Mouse (Mus musculus) kidney, embryonic 15.5 days (tissue): Measurements from ENCODE around the gene Syt9. TPM values are rescaled to one million over a fixed set of nuclear protein-coding genes. Genes with fewer than 3 reads are reported as not detected.

Source experiments
- ATAC-seq: fragments of 200-750 bp; cut with Nextera tagmentation; replicated peaks from 2 replicates; pipeline ENCODE4 v1.8.0; 2017; ENCODE audit warnings: moderate TSS enrichment; ENCODE audit not compliant: low FRiP score
- H3K27ac ChIP-seq: fragments of 300-500 bp; sonication (generic); 2 replicates; pipeline ENCODE4 v1.5.1; 2015; ENCODE audit warnings: mild to moderate bottlenecking, inconsistent platforms
- H3K27me3 ChIP-seq: fragments of 300-500 bp; sonication (generic); 2 replicates; pipeline ENCODE4 v1.6.1; 2015; ENCODE audit warnings: inconsistent platforms
- H3K36me3 ChIP-seq: fragments of 300-500 bp; sonication (generic); 2 replicates; pipeline ENCODE4 v1.6.1; 2015; ENCODE audit warnings: inconsistent platforms
- H3K4me1 ChIP-seq: fragments of 300-500 bp; sonication (generic); 2 replicates; pipeline ENCODE4 v1.6.1; 2015; ENCODE audit warnings: inconsistent platforms
- H3K4me2 ChIP-seq: fragments of 300-500 bp; sonication (generic); 2 replicates; pipeline ENCODE4 v1.6.1; 2015; ENCODE audit warnings: moderate library complexity, mild to moderate bottlenecking, inconsistent platforms
- H3K4me3 ChIP-seq: fragments of 300-500 bp; sonication (generic); replicated peaks from 2 replicates; pipeline ENCODE4 v1.5.1; 2015; ENCODE audit warnings: mild to moderate bottlenecking, inconsistent platforms
- H3K9ac ChIP-seq: fragments of 300-500 bp; sonication (generic); 2 replicates; pipeline ENCODE4 v1.6.1; 2015; ENCODE audit warnings: mild to moderate bottlenecking, inconsistent platforms
- H3K9me3 ChIP-seq: fragments of 300-500 bp; sonication (generic); replicated peaks from 2 replicates; pipeline ENCODE4 v1.6.1; 2016; ENCODE audit warnings: inconsistent platforms
- WGBS: fragments of 180-500 bp; shearing (Covaris S2); methylation state at CpG from one replicate; pipeline ENCODE4 v1.1.7; 2015; ENCODE audit warnings: mixed read lengths; 5-methylcytosine and 5-hydroxymethylcytosine counted together
- polyA plus RNA-seq: library from polyadenylated mRNA; unstranded; fragments of >200 nt; fragmentation: Nextera tagmentation; extraction: Ambion mirVana; gene quantifications from 2 replicates; pipeline ENCODE4 v1.2.1, GENCODE M21; 2015

The Syt9 gene
- 4.9 and 5.2 TPM in 2 replicates for polyA plus RNA-seq

DNA sequence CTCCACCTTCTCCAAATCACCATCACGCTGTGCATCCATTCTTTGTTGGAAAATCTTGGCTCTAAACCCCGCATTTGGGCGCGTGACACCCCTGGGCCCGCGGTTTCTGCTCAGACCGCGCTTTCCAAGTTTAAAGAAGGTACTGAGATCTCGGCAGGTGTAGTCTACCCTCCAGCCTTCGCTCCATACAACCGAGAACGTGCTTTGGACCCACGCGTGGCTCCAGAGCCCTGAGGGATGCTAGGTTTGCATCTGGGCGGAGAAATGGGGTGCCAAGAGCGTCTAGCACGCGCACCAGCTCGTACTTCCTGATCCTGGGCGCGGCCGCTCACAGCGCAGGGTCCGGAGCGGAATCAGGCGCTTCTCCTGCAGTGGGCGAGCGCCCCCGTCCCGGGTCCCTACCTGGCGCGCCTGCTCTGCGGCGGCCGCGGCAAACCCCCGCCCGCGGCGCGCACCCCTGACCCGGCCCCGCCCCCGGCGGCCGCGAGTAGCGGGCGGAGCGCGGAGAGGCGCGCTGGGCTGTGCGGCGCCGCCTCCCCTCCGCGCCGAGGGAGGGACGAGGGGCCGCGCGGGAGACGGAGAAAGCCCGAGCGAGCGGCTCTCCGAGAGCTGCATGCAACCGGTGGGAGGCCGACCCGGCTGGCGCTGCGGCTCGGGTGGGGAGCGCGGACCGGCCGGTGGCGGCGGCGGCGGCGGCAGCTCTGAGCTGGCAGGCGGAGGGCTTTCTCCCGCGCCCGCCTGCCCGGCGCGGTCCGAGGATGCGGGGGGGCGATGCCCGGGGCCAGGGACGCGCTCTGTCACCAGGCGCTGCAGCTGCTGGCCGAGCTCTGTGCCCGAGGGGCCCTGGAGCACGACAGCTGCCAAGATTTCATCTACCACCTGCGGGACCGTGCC lies at the start of gene Syt9:
TSS of gene Syt9 (plus strand) at position 497 of the 894 bp plus-strand sequence.
- H3K27ac ChIP-seq: no peak within 1 kb of the TSS
- H3K27me3 ChIP-seq: peaks cover 66% of the 10 kb centered on the region
- H3K9ac ChIP-seq: peak within 1 kb of the TSS; percentile 44
- no peaks in the 10 kb centered on the region for H3K36me3 ChIP-seq
- ATAC-seq: peak; percentile 95
- H3K9me3 ChIP-seq: no peaks in the 10 kb centered on the region
- peak within 1 kb of the TSS; percentile 70 for H3K4me3 ChIP-seq
- peak within 1 kb of the TSS; percentile 97 for H3K4me2 ChIP-seq
- H3K4me1 ChIP-seq: peaks cover 13% of the 10 kb centered on the region
- WGBS: under 1% methylated on average over 85 of the region's 102 CpGs

DNA sequence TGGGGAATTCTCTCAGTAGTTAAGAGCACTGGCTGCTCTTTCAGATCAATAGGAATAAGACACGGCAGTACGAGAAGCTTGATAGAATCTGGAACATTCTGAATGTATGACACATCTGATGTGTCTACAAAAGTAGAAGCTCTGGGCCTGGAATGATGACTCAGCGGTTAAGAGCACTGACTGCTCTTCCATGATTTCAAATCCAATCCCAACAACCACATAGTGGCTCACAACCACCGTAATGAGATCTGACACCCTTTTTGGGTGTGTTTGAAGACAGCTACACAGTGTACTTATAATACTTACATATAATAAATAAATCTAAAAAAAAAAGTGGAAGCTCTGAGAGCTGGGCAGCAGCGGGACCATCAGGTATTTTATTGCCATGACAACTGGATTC lies 31.5 kb upstream of the Syt9 start:
- ATAC-seq: no peak
- no peak overlapping the region for H3K4me3 ChIP-seq
- no peaks in the 10 kb centered on the region for H3K27me3 ChIP-seq
- WGBS: 91% methylated on average over 5 of the region's 5 CpGs
- H3K4me1 ChIP-seq: no peaks in the 10 kb centered on the region
- no peak overlapping the region for H3K27ac ChIP-seq
- no peaks in the 10 kb centered on the region for H3K36me3 ChIP-seq
- no peak overlapping the region for H3K4me2 ChIP-seq
- no peaks in the 10 kb centered on the region for H3K9me3 ChIP-seq
- no peak overlapping the region for H3K9ac ChIP-seq

GRCm38 (mm10) chr7:107339560-107340057 lies 30.9 kb upstream of the Syt9 start:
- H3K4me3 ChIP-seq: no peak overlapping the region
- 0 out of 2 replicates have a peak, but pooled peaks have one; percentile 25 for ATAC-seq
- H3K4me1 ChIP-seq: no peaks in the 10 kb centered on the region
- no peaks in the 10 kb centered on the region for H3K36me3 ChIP-seq
- no peak overlapping the region for H3K27ac ChIP-seq
- H3K4me2 ChIP-seq: no peak overlapping the region
- H3K9ac ChIP-seq: no peak overlapping the region
- no peaks in the 10 kb centered on the region for H3K27me3 ChIP-seq
- WGBS: 33% methylated on average over 3 of the region's 3 CpGs
- no peaks in the 10 kb centered on the region for H3K9me3 ChIP-seq

- Histone ChIP-seq H3K27ac (no peak overlapping the region), H3K9me3 (no peaks in the 10 kb centered on the region), H3K4me2 (no peak overlapping the region), H3K27me3 (no peaks in the 10 kb centered on the region), H3K4me3 (no peak overlapping the region), H3K36me3 (no peaks in the 10 kb centered on the region), H3K4me1 (no peaks in the 10 kb centered on the region), H3K9ac (no peak overlapping the region)
- ATAC-seq: no peak
- WGBS: 64% methylated on average over 1 of the region's 1 CpGs
These were observed 30.3 kb upstream of the Syt9 start for GRCm38 (mm10) chr7:107340221-107340620.

GRCm38 (mm10) chr7:107341519-107342190 lies 28.9 kb upstream of the Syt9 start:
- no peak overlapping the region for H3K4me2 ChIP-seq
- 35% methylated on average over 8 of the region's 8 CpGs for WGBS
- ATAC-seq: 0 out of 2 replicates have a peak, but pooled peaks have one; percentile 46

GRCm38 (mm10) chr7:107349201-107349600 lies 21.3 kb upstream of the Syt9 start:
- H3K9ac ChIP-seq: no peak overlapping the region
- no peaks in the 10 kb centered on the region for H3K27me3 ChIP-seq
- no peaks in the 10 kb centered on the region for H3K4me1 ChIP-seq
- no peak for ATAC-seq
- H3K36me3 ChIP-seq: no peaks in the 10 kb centered on the region
- WGBS: 71% methylated on average over 1 of the region's 1 CpGs
- no peak overlapping the region for H3K27ac ChIP-seq
- no peak overlapping the region for H3K4me3 ChIP-seq
- no peak overlapping the region for H3K4me2 ChIP-seq
- H3K9me3 ChIP-seq: no peaks in the 10 kb centered on the region

More at GRCm38 (mm10) chr7:107341519-107342190, 28.9 kb upstream of the Syt9 start:
- Histone ChIP-seq H3K27ac (no peak overlapping the region), H3K9ac (no peak overlapping the region), H3K36me3 (no peaks in the 10 kb centered on the region), H3K4me1 (no peaks in the 10 kb centered on the region), H3K9me3 (no peaks in the 10 kb centered on the region), H3K27me3 (no peaks in the 10 kb centered on the region), H3K4me3 (no peak overlapping the region)

GRCm38 (mm10) chr7:107362153-107362552 lies 8.4 kb upstream of the Syt9 start:
- no peak overlapping the region for H3K9ac ChIP-seq

GRCm38 (mm10) chr7:107362634-107363033 lies 7.9 kb upstream of the Syt9 start:
- Histone ChIP-seq H3K9ac (no peak overlapping the region), H3K27ac (no peak overlapping the region), H3K4me1 (no peaks in the 10 kb centered on the region), H3K9me3 (no peaks in the 10 kb centered on the region), H3K27me3 (peaks cover 4% of the 10 kb centered on the region; the same call in 1 of the 2 replicates), H3K4me2 (no peak overlapping the region), H3K4me3 (no peak overlapping the region), H3K36me3 (no peaks in the 10 kb centered on the region)
- 88% methylated on average over 3 of the region's 3 CpGs for WGBS
- ATAC-seq: no peak

More at GRCm38 (mm10) chr7:107362153-107362552, 8.4 kb upstream of the Syt9 start:
- ATAC-seq: no peak
- no peak overlapping the region for H3K27ac ChIP-seq
- no peaks in the 10 kb centered on the region for H3K36me3 ChIP-seq
- no peak overlapping the region for H3K4me3 ChIP-seq
- WGBS: 85% methylated on average over 3 of the region's 3 CpGs
- H3K27me3 ChIP-seq: no peaks in the 10 kb centered on the region
- no peaks in the 10 kb centered on the region for H3K9me3 ChIP-seq
- H3K4me2 ChIP-seq: no peak overlapping the region
- no peaks in the 10 kb centered on the region for H3K4me1 ChIP-seq

- 3% methylated on average over 45 of the region's 45 CpGs for WGBS
These were observed 795 bp downstream of the Syt9 start for GRCm38 (mm10) chr7:107371126-107371920.

GRCm38 (mm10) chr7:107380562-107380961 lies 10.0 kb downstream of the Syt9 start:
- Histone ChIP-seq H3K4me3 (no peak overlapping the region), H3K27me3 (no peaks in the 10 kb centered on the region), H3K36me3 (no peaks in the 10 kb centered on the region), H3K27ac (no peak overlapping the region), H3K9me3 (no peaks in the 10 kb centered on the region), H3K4me1 (no peaks in the 10 kb centered on the region), H3K4me2 (no peak overlapping the region), H3K9ac (no peak overlapping the region)
- ATAC-seq: no peak
- WGBS: 82% methylated on average over 5 of the region's 5 CpGs

More at GRCm38 (mm10) chr7:107371126-107371920, 795 bp downstream of the Syt9 start:
- H3K4me3 ChIP-seq: peak overlapping the region; percentile 70
- peak overlapping the region; percentile 97 for H3K4me2 ChIP-seq
- peaks cover 66% of the 10 kb centered on the region for H3K27me3 ChIP-seq
- H3K9me3 ChIP-seq: no peaks in the 10 kb centered on the region
- H3K4me1 ChIP-seq: peaks cover 13% of the 10 kb centered on the region
- ATAC-seq: peak; percentile 82
- H3K36me3 ChIP-seq: no peaks in the 10 kb centered on the region
- no peak overlapping the region for H3K27ac ChIP-seq
- peak overlapping the region; percentile 44 for H3K9ac ChIP-seq

- H3K9ac ChIP-seq: no peak overlapping the region
- no peak overlapping the region for H3K27ac ChIP-seq
- no peaks in the 10 kb centered on the region for H3K9me3 ChIP-seq
- ATAC-seq: no peak
- H3K4me3 ChIP-seq: no peak overlapping the region
- no peaks in the 10 kb centered on the region for H3K27me3 ChIP-seq
- no peaks in the 10 kb centered on the region for H3K4me1 ChIP-seq
- no peaks in the 10 kb centered on the region for H3K36me3 ChIP-seq
- H3K4me2 ChIP-seq: no peak overlapping the region
These were observed 19.1 kb downstream of the Syt9 start for GRCm38 (mm10) chr7:107389604-107390003.
